Mouse (Mus musculus): ENCODE data around the gene Gm28269.

Gm28269 gene

DNA sequence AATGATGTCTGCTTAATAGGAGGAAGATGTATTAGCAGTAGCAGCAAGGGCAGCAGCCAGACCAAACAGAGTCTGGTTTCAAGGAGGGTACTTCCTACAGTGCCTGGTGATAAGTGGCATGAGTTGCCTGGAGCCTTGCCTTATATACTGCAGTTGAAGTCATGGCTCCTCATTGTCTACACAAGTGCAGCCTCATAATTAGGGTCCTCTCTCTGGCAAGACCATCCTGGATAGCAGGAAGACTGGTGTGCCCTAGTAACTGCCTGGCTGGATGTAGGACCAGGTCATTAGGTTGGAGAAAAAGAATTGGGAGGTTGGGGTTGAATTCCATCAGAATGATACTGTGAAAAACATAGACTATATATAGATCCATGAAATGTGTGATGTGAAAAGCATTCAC is at the start of gene Gm28269:
Gene Gm28269 (minus strand): TSS at position 101 of the 400 bp plus-strand sequence.
- DNase-seq (ENCODE audit: low read depth, low spot score) = no peak

DNA sequence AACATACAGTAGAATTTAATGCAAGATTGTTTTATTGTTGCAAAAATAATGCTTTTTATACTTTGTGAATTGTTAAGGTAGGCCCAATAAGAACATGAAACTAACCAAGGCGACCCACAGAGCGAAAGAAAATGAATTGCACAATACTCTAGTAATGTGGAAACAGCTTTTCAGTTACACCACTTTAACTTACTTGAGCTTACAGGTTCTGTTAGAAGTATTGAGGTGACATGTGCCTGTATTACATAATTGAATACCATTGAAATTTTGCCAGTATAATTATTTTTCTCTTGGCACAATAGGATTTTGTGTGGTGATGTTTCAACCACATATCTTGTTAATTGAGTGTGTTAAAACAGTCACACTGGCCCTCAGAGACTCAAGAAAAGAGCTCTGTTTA is 28.0 kb downstream of the Gm28269 start:
- DNase-seq (ENCODE audit: low read depth, low spot score) = no peak

DNA sequence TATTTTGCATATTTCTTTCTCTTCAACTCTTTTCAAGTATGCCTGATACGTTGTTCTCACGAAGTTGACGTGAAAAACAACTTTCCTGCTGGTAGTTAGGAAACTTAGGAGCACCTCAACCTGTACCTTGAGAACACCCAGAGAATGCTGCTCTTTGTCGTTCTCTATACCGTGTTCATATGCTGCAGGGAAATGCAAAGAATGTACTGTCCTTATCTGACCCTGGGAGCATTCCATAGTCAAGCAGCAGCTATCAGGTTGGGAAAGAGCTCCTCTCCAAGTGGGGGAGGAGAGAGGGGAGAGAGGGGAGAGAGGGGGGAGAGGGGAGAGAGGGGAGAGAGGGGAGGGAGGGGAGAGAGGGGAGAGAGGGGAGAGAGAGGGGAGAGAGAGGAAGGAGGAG is 29.6 kb downstream of the Gm28269 start:
- DNase-seq (ENCODE audit: low read depth, low spot score) = no peak

DNA sequence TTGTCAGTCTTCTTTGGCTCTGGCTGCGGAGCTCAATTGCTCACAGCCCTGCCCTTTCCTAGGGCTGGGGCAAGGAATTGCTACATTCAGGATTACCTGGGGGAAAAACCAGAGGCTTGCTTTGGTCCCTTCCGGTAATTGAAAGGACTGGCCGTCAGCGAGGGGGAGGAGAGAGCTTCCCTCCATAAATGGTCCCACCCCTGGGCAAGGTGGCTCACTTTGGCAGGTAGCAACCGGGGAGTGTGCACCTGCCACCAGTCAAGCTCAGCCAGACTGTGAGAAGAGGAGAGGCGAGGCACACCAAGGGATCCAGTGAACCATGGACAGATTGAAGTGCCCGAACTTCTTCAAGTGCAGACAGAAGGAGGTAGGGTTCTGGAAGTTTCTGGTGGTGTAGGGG is 30.1 kb downstream of the Gm28269 start, which contains the start of gene Slc6a14:
Gene Slc6a14 (plus strand): TSS at position 68 of the 400 bp plus-strand sequence.
- DNase-seq (ENCODE audit: low read depth, low spot score) = no peak

DNA sequence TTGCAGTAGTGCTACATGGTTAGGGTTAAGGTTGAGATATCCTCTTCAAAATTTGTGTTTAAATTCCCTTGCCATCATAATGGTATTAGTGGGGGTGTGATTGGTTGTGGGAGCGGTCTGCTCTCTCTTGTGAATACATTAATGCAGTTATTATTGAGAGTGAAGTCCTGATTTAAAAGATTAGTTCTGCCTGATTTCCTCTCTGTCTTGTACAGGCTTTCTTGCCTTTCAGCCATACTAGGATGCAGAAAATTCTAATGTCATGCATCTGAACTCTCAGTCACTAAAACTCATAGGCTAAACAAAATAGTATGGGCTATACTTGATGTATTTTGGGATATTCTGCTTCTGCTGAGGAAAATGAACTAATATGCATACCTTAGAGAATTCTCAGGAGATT is 40.4 kb downstream of the Gm28269 start:
- DNase-seq (ENCODE audit: low read depth, low spot score) = no peak

DNA sequence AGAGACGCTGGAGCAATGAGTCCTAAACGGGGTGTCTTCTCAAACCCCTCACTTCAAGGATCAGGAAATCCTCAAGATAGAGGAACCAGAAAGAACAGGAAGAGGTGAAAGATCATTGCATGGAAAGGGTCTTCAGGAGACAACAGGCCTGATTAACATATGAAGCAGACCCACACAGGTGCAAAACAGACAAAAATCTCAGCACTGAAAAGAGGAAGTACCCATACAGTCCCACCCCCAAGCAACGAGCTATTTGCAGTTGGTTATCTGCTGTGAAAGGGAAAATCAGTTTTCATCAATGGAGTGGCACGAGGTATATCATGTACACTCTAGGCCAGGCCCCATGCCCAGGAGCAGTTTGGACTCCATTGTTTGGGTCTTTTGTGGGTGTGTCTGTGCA is 43.3 kb downstream of the Gm28269 start:
- no peak for DNase-seq (ENCODE audit: low read depth, low spot score)

DNA sequence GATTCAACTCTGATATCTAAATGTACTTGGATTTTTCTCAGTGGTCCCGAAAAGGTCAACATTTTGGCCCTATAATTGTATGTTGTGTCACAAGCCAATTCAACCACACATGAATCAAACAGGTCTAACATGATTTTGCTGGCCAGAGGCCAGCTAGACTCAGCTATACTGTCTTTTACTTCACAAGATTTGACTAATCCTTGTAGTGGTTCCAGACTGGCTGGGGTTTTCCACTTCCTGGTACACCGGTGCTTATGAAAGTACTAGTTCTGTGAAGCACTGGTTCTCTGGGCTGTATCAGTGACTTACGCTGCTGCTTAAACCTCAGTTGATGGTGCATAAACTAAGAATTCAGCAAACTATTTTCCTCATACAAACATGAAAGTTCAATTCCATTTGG is 49.2 kb downstream of the Gm28269 start:
- DNase-seq (ENCODE audit: low read depth, low spot score) = no peak

DNA sequence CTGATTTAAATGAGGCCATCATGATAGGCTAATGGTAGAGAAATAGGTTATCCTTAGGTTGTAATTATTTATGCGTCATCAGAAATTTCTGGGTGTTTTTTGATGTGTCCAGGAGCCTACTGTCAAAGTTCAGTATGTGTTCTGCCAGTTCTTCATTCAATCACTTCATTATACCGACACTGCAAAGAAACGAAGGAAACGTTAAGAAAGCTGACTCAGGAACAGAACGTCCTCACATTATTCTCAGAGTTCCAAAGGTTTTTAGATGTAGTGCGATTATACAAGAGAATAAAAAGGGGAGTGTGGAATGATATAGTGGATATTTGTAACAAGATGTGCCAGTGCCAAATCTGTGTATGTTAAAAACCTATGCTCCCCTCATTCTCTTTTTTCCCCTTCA is 49.7 kb downstream of the Gm28269 start:
- no peak for DNase-seq (ENCODE audit: low read depth, low spot score)
